Mouse (Mus musculus) lung, postnatal 14 days (tissue): Measurements from ENCODE around the gene Clec4a4.
"Not testable (repeated sequence)": the region's sequence is repeated elsewhere in the genome, so short reads cannot be mapped to it uniquely, and the experiment has no call there.

ENCODE experiments used
- DNase-seq: peaks from one replicate; pipeline ENCODE4 v3.0.0; 2021

Clec4a4 gene

GRCm38 (mm10) chr6:122989876-122990437, at the start of gene Clec4a4:
Clec4a4 (plus strand) TSS chr6:122990367.
- no peak for DNase-seq

DNA sequence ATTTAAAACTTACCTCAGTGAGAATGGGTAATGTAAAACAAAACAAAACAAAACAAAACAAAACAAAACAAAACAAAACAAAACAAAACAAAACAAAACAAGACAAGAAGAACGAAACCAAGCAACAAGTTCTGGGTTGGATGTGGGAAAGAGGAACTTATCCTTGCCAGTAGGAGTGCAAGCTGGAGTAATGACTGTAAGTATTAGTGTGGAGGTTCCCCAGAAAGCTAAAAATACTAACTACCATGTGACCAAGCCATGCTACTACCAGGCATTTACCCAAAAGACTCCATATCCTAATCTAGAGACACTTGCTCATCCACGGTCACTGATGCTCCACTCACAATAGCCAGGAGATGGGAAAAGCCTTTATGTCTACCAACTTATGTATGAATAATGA, 43.4 kb upstream of the Clec4a4 start:
- DNase-seq = no peak

GRCm38 (mm10) chr6:122952401-122952800, 37.8 kb upstream of the Clec4a4 start, which contains the start of gene Clec4a3:
Clec4a3 (plus strand) TSS chr6:122952515.
- peak; percentile 17 for DNase-seq

GRCm38 (mm10) chr6:122964562-122964961, 25.6 kb upstream of the Clec4a4 start:
- DNase-seq = no peak

DNA sequence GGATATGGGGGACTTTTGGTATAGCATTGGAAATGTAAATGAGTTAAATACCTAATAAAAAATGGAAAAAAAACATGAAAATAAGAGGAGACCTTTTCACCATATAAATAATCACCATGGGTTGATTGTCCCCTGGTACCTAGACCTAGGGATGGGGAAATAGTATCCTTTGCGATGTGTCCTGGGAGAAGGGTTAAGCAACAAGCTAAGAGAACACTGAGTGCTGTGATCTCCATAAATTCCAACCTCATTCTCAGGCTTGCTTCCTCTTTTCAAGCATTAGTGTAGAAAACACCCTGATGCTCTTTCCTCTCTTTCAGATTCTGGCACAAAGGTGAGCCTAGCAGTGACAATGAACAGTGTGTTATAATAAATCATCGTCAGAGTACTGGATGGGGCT, 21.1 kb upstream of the Clec4a4 start:
- DNase-seq = no peak

- DNase-seq = not testable (repeated sequence)
Measured at GRCm38 (mm10) chr6:123004696-123005095, 14.5 kb downstream of the Clec4a4 start.

- DNase-seq = no peak
Measured at GRCm38 (mm10) chr6:123005591-123005990, 15.4 kb downstream of the Clec4a4 start.

DNA sequence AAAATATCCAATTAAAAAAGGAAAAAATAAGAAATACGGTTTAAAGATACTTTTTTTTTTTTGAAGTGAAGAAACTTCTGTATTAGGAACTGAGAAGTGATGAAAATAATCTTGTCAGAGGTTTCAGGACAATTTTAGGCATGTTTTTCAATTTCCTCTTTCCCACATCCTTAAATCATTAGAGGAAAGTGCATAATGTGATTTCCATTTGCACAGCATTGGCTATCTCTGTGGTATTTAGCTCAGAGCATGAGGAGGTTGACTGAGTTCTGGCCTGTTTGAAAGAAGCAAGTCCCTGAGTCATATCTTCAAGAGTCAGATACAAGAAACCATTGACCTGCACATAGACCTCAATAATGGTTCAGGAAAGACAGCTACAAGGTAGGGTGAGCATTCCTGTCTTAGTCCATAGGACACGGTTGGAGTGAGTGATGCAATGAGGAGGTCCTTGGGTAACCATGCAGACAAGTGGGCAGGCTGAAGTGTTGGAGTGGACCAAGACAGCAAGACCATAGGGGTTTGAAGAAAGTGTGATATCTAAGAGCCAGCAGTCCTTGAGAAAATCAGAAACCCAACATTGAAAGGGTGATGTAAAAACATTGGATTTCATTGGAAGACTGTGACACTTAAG, 59.7 kb downstream of the Clec4a4 start, which contains the start of gene Clec4b1:
TSS of gene Clec4b1 (plus strand) at position 221 of the 631 bp plus-strand sequence.
- DNase-seq = no peak
